Mouse (Mus musculus) MEL (cell line): ENCODE data around the gene Efna5. TPM values are rescaled to one million over a fixed set of nuclear protein-coding genes. Genes with fewer than 3 reads are reported as not detected.

ENCODE experiments used
- DNase-seq: peaks from one replicate; pipeline ENCODE4 v3.0.0; 2011; ENCODE audit warnings: low read depth, low spot score
- H3K27ac ChIP-seq: 2 replicates; pipeline ENCODE4 v1.5.1; 2012; ENCODE audit warnings: low read depth, mild to moderate bottlenecking, control low read depth, low read length, moderate library complexity; ENCODE audit not compliant: control insufficient read depth
- H3K27me3 ChIP-seq, 2 experiments: fragments of 150-350 bp in 1 of 2; sonication (generic) in 1 of 2; 2 replicates each; pipeline ENCODE4 v1.6.1; 2012; ENCODE audit warnings: low read length in 2 of 2, mild to moderate bottlenecking in 2 of 2, improper control_type of control experiment in 1 of 2, moderate library complexity in 1 of 2; ENCODE audit not compliant: insufficient read depth in 2 of 2, control insufficient read depth in 1 of 2
- H3K36me3 ChIP-seq, 2 experiments: 2 replicates each; pipeline ENCODE4 v1.6.1; 2012 to 2014; ENCODE audit warnings: low read length in 2 of 2, improper control_type of control experiment in 1 of 2, inconsistent platforms in 1 of 2, mild to moderate bottlenecking in 1 of 2; ENCODE audit not compliant: insufficient read depth in 2 of 2, control insufficient read depth in 1 of 2
- H3K4me1 ChIP-seq, 2 experiments: fragments of 150-350 bp in 1 of 2; sonication (generic) in 1 of 2; 2 replicates each; pipeline ENCODE4 v1.6.1; 2012; ENCODE audit warnings: low read length in 2 of 2, improper control_type of control experiment in 1 of 2, mild to moderate bottlenecking in 1 of 2; ENCODE audit not compliant: insufficient read depth in 2 of 2, control insufficient read depth in 1 of 2
- H3K4me3 ChIP-seq, 2 experiments: fragments of 150-350 bp in 1 of 2; sonication (generic) in 1 of 2; 2 replicates each; pipeline ENCODE4 v1.5.1; 2012; ENCODE audit warnings: low read depth in 2 of 2, low read length in 2 of 2, mild to moderate bottlenecking in 2 of 2, moderate library complexity in 2 of 2, control low read depth in 1 of 2, improper control_type of control experiment in 1 of 2; ENCODE audit not compliant: control insufficient read depth in 1 of 2, insufficient read depth in 1 of 2
- H3K79me2 ChIP-seq: 2 replicates; pipeline ENCODE4 v1.6.1; 2012; ENCODE audit warnings: mild to moderate bottlenecking, low read length, moderate library complexity; ENCODE audit not compliant: control insufficient read depth, poor library complexity, insufficient read depth
- H3K9ac ChIP-seq: 2 replicates; pipeline ENCODE4 v1.6.1; 2012; ENCODE audit warnings: low read depth, mild to moderate bottlenecking, control low read depth, low read length, moderate library complexity; ENCODE audit not compliant: control insufficient read depth, poor library complexity, severe bottlenecking
- H3K9me3 ChIP-seq: fragments of 150-350 bp; sonication (generic); replicated peaks from 2 replicates; pipeline ENCODE4 v1.6.1; 2012; ENCODE audit warnings: mild to moderate bottlenecking, low read length, improper control_type of control experiment, moderate library complexity; ENCODE audit not compliant: insufficient read depth
- BHLHE40 ChIP-seq: IDR thresholded peaks from 2 replicates; pipeline ENCODE4 v1.6.1; 2012; ENCODE audit warnings: low read depth, mild to moderate bottlenecking, inconsistent platforms, low read length, improper control_type of control experiment, borderline replicate concordance
- CHD1 ChIP-seq: IDR thresholded peaks from 2 replicates; pipeline ENCODE4 v1.6.1; 2012; ENCODE audit warnings: low read depth, mild to moderate bottlenecking, inconsistent platforms, low read length, improper control_type of control experiment
- CHD2 ChIP-seq: IDR thresholded peaks from 2 replicates; pipeline ENCODE4 v1.6.1; 2011; ENCODE audit warnings: low read length, improper control_type of control experiment
- CTCF ChIP-seq, 3 experiments: IDR thresholded peaks in 2 of 3; conservative IDR thresholded peaks in 1 of 3; 2 replicates each; pipeline ENCODE4 v1.5.1; 2011 to 2012; ENCODE audit warnings: low read length in 3 of 3, low read depth in 2 of 3, mild to moderate bottlenecking in 2 of 3, improper control_type of control experiment in 1 of 3, inconsistent platforms in 1 of 3, mixed read lengths in 1 of 3, moderate library complexity in 1 of 3; ENCODE audit not compliant: control insufficient read depth in 1 of 3, insufficient read depth in 1 of 3, poor library complexity in 1 of 3, severe bottlenecking in 1 of 3
- E2F4 ChIP-seq: IDR thresholded peaks from 2 replicates; pipeline ENCODE4 v1.6.1; 2011; ENCODE audit warnings: low read depth, low read length, improper control_type of control experiment, borderline replicate concordance
- ELF1 ChIP-seq: IDR thresholded peaks from 2 replicates; pipeline ENCODE4 v1.6.1; 2014; ENCODE audit warnings: low read depth, mild to moderate bottlenecking, inconsistent platforms, low read length, improper control_type of control experiment, moderate library complexity
- EP300 ChIP-seq, 2 experiments: IDR thresholded peaks; 2 replicates each; pipeline ENCODE4 v1.6.1; 2011; ENCODE audit warnings: improper control_type of control experiment in 2 of 2, low read length in 2 of 2, low read depth in 1 of 2, mild to moderate bottlenecking in 1 of 2
- ETS1 ChIP-seq: IDR thresholded peaks from 2 replicates; pipeline ENCODE4 v1.6.1; 2012; ENCODE audit warnings: low read depth, mild to moderate bottlenecking, inconsistent platforms, low read length, improper control_type of control experiment, moderate library complexity
- GATA1 ChIP-seq: IDR thresholded peaks from 2 replicates; pipeline ENCODE4 v1.6.1; 2011; ENCODE audit warnings: low read depth, low read length, improper control_type of control experiment
- HCFC1 ChIP-seq: IDR thresholded peaks from 2 replicates; pipeline ENCODE4 v1.6.1; 2012; ENCODE audit warnings: low read depth, mild to moderate bottlenecking, inconsistent platforms, low read length, improper control_type of control experiment, moderate library complexity
- JUND ChIP-seq: IDR thresholded peaks from 2 replicates; pipeline ENCODE4 v1.6.1; 2011; ENCODE audit warnings: low read depth, mild to moderate bottlenecking, improper control_type of control experiment, low read length
- KAT2A ChIP-seq: conservative IDR thresholded peaks from 2 replicates; pipeline ENCODE4 v1.6.1; 2012; ENCODE audit warnings: low read depth, low read length, improper control_type of control experiment, inconsistent platforms
- MAFK ChIP-seq: IDR thresholded peaks from 2 replicates; pipeline ENCODE4 v1.6.1; 2011; ENCODE audit warnings: low read depth, mild to moderate bottlenecking, low read length, improper control_type of control experiment, borderline replicate concordance
- MAZ ChIP-seq: IDR thresholded peaks from 2 replicates; pipeline ENCODE4 v1.6.1; 2012; ENCODE audit warnings: low read depth, mild to moderate bottlenecking, inconsistent platforms, low read length, improper control_type of control experiment
- MEF2A ChIP-seq: IDR thresholded peaks from 2 replicates; pipeline ENCODE4 v1.6.1; 2014; ENCODE audit warnings: low read depth, mild to moderate bottlenecking, inconsistent platforms, low read length, improper control_type of control experiment; ENCODE audit not compliant: poor library complexity, insufficient replicate concordance, severe bottlenecking; ENCODE audit errors: extremely low read depth
- MXI1 ChIP-seq: IDR thresholded peaks from 2 replicates; pipeline ENCODE4 v1.6.1; 2011; ENCODE audit warnings: mild to moderate bottlenecking, low read depth, low read length, improper control_type of control experiment
- MYC ChIP-seq: IDR thresholded peaks from 2 replicates; pipeline ENCODE4 v1.6.1; 2011; ENCODE audit warnings: low read depth, mild to moderate bottlenecking, low read length, improper control_type of control experiment, moderate library complexity
- NRF1 ChIP-seq: IDR thresholded peaks from 2 replicates; pipeline ENCODE4 v1.6.1; 2014; ENCODE audit warnings: low read depth, mild to moderate bottlenecking, inconsistent platforms, low read length, improper control_type of control experiment, moderate library complexity; ENCODE audit not compliant: poor library complexity, insufficient read depth, severe bottlenecking
- POLR2A ChIP-seq, 2 experiments: IDR thresholded peaks; 2 replicates each; pipeline ENCODE4 v1.6.1; 2011 to 2012; ENCODE audit warnings: low read length in 2 of 2, mild to moderate bottlenecking in 2 of 2, control low read depth in 1 of 2, improper control_type of control experiment in 1 of 2, low read depth in 1 of 2, moderate library complexity in 1 of 2; ENCODE audit not compliant: control insufficient read depth in 1 of 2, insufficient read depth in 1 of 2, poor library complexity in 1 of 2
- POLR2AphosphoS5 ChIP-seq: IDR thresholded peaks from 2 replicates; pipeline ENCODE4 v1.6.1; 2012; ENCODE audit warnings: low read depth, borderline replicate concordance, mild to moderate bottlenecking, inconsistent platforms, low read length, moderate library complexity, mixed read lengths
- RAD21 ChIP-seq: IDR thresholded peaks from 2 replicates; pipeline ENCODE4 v1.6.1; 2011; ENCODE audit warnings: mild to moderate bottlenecking, low read depth, low read length, improper control_type of control experiment
- RCOR1 ChIP-seq: IDR thresholded peaks from 2 replicates; pipeline ENCODE4 v1.6.1; 2012; ENCODE audit warnings: low read depth, mild to moderate bottlenecking, inconsistent platforms, low read length, improper control_type of control experiment
- SIN3A ChIP-seq: IDR thresholded peaks from 2 replicates; pipeline ENCODE4 v1.6.1; 2012; ENCODE audit warnings: low read length, improper control_type of control experiment, inconsistent platforms
- UBTF ChIP-seq: IDR thresholded peaks from 2 replicates; pipeline ENCODE4 v1.6.1; 2012; ENCODE audit warnings: low read depth, mild to moderate bottlenecking, inconsistent platforms, low read length, improper control_type of control experiment, moderate library complexity, borderline replicate concordance; ENCODE audit not compliant: insufficient read depth
- ZKSCAN1 ChIP-seq: IDR thresholded peaks from 2 replicates; pipeline ENCODE4 v1.6.1; 2012; ENCODE audit warnings: low read depth, mild to moderate bottlenecking, inconsistent platforms, low read length, improper control_type of control experiment, moderate library complexity
- polyA plus RNA-seq, 2 experiments: library from polyadenylated mRNA; stranded (reverse) in 1 of 2; unstranded in 1 of 2; fragments of >175 nt in 1 of 2; fragments of >200 nt in 1 of 2; gene quantifications; 2 replicates each; pipeline versions ENCODE4 v1.2.1 to v1.2.4; 2012; ENCODE audit warnings: low replicate concordance in 2 of 2, low read depth in 1 of 2; ENCODE audit not compliant: insufficient read length in 2 of 2, insufficient read depth in 1 of 2, missing spikeins in 1 of 2
- total RNA-seq: library from RNA; depleted of rRNA; stranded (reverse); fragments of 300-350 nt; gene quantifications from 2 replicates; pipeline ENCODE4 v1.2.3, GENCODE M21; 2012

Efna5 gene
- total and polyA plus RNA-seq, 3 experiments: not detected

GRCm38 (mm10) chr17:62836598-62837106 is 44.5 kb downstream of the Efna5 start:
- Histone ChIP-seq H3K4me3 (no peak overlapping the region), H3K79me2 (no peaks in the 10 kb centered on the region), H3K9me3 (no peaks in the 10 kb centered on the region), H3K4me1 (no peaks in the 10 kb centered on the region), H3K27ac (no peak overlapping the region), H3K9ac (no peak overlapping the region), H3K36me3 (no peaks in the 10 kb centered on the region), H3K27me3 (no peaks in the 10 kb centered on the region)
- TF ChIP-seq MAZ: no peak
- TF ChIP-seq MXI1: no peak
- TF ChIP-seq KAT2A: no peak
- no peak for TF ChIP-seq MEF2A
- no peak for TF ChIP-seq UBTF
- TF ChIP-seq POLR2AphosphoS5: no peak
- TF ChIP-seq POLR2A (IDR thresholded peaks at IDR 0.05; ENCODE audit: control insufficient read depth in 1 of 2, insufficient read depth in 1 of 2, low read depth in 1 of 2, low read length in 2 of 2, poor library complexity in 1 of 2): no peak
- no peak for TF ChIP-seq SIN3A
- DNase-seq: no peak

DNA sequence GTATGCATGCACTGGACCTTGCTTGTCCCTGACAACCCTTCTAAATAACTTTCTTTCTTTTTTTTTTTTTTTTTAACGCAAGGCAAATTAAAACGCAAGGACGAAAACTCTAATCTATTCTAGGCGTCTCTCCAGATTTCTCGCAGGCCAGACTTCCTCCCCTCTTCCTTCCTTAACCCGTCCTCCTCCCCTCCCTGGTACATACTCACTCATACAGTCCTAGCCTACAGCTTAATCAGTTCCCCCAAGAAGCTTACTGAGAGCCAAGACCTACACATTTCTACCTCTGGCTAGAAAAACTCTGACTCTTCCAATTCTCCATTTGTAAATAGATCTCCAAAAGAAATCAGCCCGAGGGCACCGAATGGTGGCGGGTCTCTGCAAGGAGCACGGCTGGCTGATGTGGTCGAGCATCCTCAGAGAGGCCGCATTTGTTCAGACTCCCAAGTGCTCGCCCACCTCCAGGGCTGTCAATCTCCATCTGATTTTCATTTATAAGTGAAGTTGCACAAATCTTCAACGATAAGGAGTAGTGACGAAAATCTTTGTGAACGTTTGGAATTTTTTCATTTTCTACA is 48.5 kb downstream of the Efna5 start:
- no peak overlapping the region for H3K9ac ChIP-seq
- no peak overlapping the region for H3K27ac ChIP-seq
- H3K4me3 ChIP-seq: no peak overlapping the region
- DNase-seq: no peak
- H3K27me3 ChIP-seq: no peaks in the 10 kb centered on the region
- no peaks in the 10 kb centered on the region for H3K9me3 ChIP-seq
- H3K4me1 ChIP-seq: no peaks in the 10 kb centered on the region
- no peaks in the 10 kb centered on the region for H3K79me2 ChIP-seq
- H3K36me3 ChIP-seq: no peaks in the 10 kb centered on the region
- no peak for TF ChIP-seq NRF1
- TF ChIP-seq CHD1: no peak
- TF ChIP-seq MYC: no peak
- TF ChIP-seq GATA1: no peak
- no peak for TF ChIP-seq KAT2A
- TF ChIP-seq POLR2AphosphoS5: no peak
- no peak for TF ChIP-seq ETS1
- no peak for TF ChIP-seq BHLHE40
- TF ChIP-seq RAD21: no peak
- TF ChIP-seq, all 39 proteins: peak for 0

DNA sequence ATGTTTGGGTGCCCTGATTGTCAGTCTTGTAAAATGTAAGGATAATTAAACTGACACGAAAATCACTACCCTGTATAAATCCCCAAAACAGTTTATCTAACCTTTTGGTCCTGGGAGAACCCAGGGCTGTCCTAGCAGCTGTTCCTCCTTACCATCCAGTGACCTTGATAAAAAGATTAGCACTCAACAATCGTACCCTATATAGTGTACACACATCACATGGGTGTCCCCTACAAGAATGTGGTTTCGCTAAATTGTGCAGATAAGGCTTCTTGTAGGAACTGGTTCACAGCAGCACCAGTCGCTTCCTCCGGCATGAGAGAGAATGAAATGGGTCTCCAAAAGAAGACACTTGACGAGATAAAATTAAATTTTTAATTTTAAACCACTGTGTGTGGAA is 53.6 kb downstream of the Efna5 start:
- H3K4me1 ChIP-seq: no peaks in the 10 kb centered on the region
- TF ChIP-seq JUND: no peak
- TF ChIP-seq RCOR1: no peak
- no peak for TF ChIP-seq NRF1
- no peak for TF ChIP-seq ELF1
- no peak for TF ChIP-seq ETS1
- TF ChIP-seq CTCF (IDR thresholded peaks at IDR 0.05 in 2 of 3, conservative IDR thresholded peaks at IDR 0.05 in 1 of 3; ENCODE audit: control insufficient read depth in 1 of 3, insufficient read depth in 1 of 3, low read depth in 2 of 3, low read length in 3 of 3, poor library complexity in 1 of 3, severe bottlenecking in 1 of 3): no peak
- TF ChIP-seq MEF2A: no peak
- no peak for TF ChIP-seq CHD2
- TF ChIP-seq E2F4: no peak
- TF ChIP-seq MYC: no peak
- TF ChIP-seq MXI1: no peak
- no peak for TF ChIP-seq HCFC1
- TF ChIP-seq BHLHE40: no peak
- no peak for TF ChIP-seq EP300 (IDR thresholded peaks at IDR 0.05; ENCODE audit: low read depth in 1 of 2, low read length in 2 of 2)
- no peak for TF ChIP-seq MAFK
- no peak for TF ChIP-seq ZKSCAN1

More for the DNA sequence above, 53.6 kb downstream of the Efna5 start:
- H3K9ac ChIP-seq: no peak overlapping the region
- H3K79me2 ChIP-seq: no peaks in the 10 kb centered on the region
- no peaks in the 10 kb centered on the region for H3K36me3 ChIP-seq
- H3K9me3 ChIP-seq: no peaks in the 10 kb centered on the region
- no peak overlapping the region for H3K27ac ChIP-seq
- no peak for DNase-seq
- no peaks in the 10 kb centered on the region for H3K27me3 ChIP-seq
- H3K4me3 ChIP-seq: no peak overlapping the region
